Mouse (Mus musculus) forebrain, embryonic 14.5 days (tissue): Measurements from ENCODE around the gene Uhrf1bp1. TPM values are rescaled to one million over a fixed set of nuclear protein-coding genes. Genes with fewer than 3 reads are reported as not detected.

Experiments
- ATAC-seq: fragments of 200-750 bp; cut with Nextera tagmentation; 2 replicates; pipeline ENCODE4 v1.8.0; 2017; ENCODE audit warnings: mild to moderate bottlenecking, moderate library complexity
- DNase-seq: peaks from one replicate; pipeline ENCODE4 v3.0.0-alpha.2; 2015; ENCODE audit warnings: low spot score
- H3K27ac ChIP-seq: fragments of 300-500 bp; sonication (generic); 2 replicates; pipeline ENCODE4 v1.5.1; 2014; ENCODE audit warnings: low read depth, mild to moderate bottlenecking, control low read depth, low read length, moderate library complexity
- H3K27me3 ChIP-seq: fragments of 300-500 bp; sonication (generic); replicated peaks from 2 replicates; pipeline ENCODE4 v1.6.1; 2014; ENCODE audit warnings: low read length, control low read depth, mixed read lengths; ENCODE audit not compliant: control insufficient read depth, insufficient read depth
- H3K36me3 ChIP-seq: fragments of 300-500 bp; sonication (generic); 2 replicates; pipeline ENCODE4 v1.6.1; 2014; ENCODE audit warnings: low read length, control low read depth; ENCODE audit not compliant: control insufficient read depth, insufficient read depth
- H3K4me1 ChIP-seq: fragments of 300-500 bp; sonication (generic); 2 replicates; pipeline ENCODE4 v1.6.1; 2014; ENCODE audit warnings: antibody characterized with exemption, low read length, control low read depth; ENCODE audit not compliant: control insufficient read depth, insufficient read depth
- H3K4me2 ChIP-seq: fragments of 300-500 bp; sonication (generic); 2 replicates; pipeline ENCODE4 v1.6.1; 2014; ENCODE audit warnings: mild to moderate bottlenecking, control low read depth, low read length
- H3K4me3 ChIP-seq: fragments of 300-500 bp; sonication (generic); 2 replicates; pipeline ENCODE4 v1.5.1; 2014; ENCODE audit warnings: low read depth, low read length, control low read depth
- H3K9ac ChIP-seq: fragments of 300-500 bp; sonication (generic); 2 replicates; pipeline ENCODE4 v1.6.1; 2014; ENCODE audit warnings: mild to moderate bottlenecking, low read length, control low read depth, moderate library complexity
- H3K9me3 ChIP-seq: fragments of 300-500 bp; sonication (generic); replicated peaks from 2 replicates; pipeline ENCODE4 v1.6.1; 2016; ENCODE audit warnings: low read length, control low read depth, mixed read lengths; ENCODE audit not compliant: control insufficient read depth
- WGBS: fragments of 180-500 bp; shearing (Covaris S2); extraction: QIAGEN DNeasy Blood & Tissue Kit; methylation state at CpG from one replicate; pipeline ENCODE4 v1.1.7; 2014; 5-methylcytosine and 5-hydroxymethylcytosine counted together
- polyA plus RNA-seq: library from polyadenylated mRNA; unstranded; fragments of >200 nt; fragmentation: Nextera tagmentation; extraction: Ambion mirVana; gene quantifications from 2 replicates; pipeline ENCODE4 v1.2.1, GENCODE M21; 2014

The Uhrf1bp1 gene
- polyA plus RNA-seq: 4.3 and 5.3 TPM in 2 replicates

GRCm38 (mm10) chr17:27856265-27856797, at the start of gene Uhrf1bp1:
TSS of gene Uhrf1bp1 (plus strand) at chr17:27856441.
- peak within 1 kb of the TSS; percentile 90 for H3K9ac ChIP-seq
- no peaks in the 10 kb centered on the region for H3K9me3 ChIP-seq
- ATAC-seq (peak; percentile 88), DNase-seq (peak; percentile 86)
- WGBS: under 1% methylated on average over 52 of the region's 54 CpGs
- peaks cover 24% of the 10 kb centered on the region for H3K36me3 ChIP-seq
- peak within 1 kb of the TSS; percentile 82 for H3K4me2 ChIP-seq
- no peaks in the 10 kb centered on the region for H3K27me3 ChIP-seq
- peaks cover 18% of the 10 kb centered on the region for H3K4me1 ChIP-seq
- peak within 1 kb of the TSS; percentile 75 for H3K27ac ChIP-seq
- H3K4me3 ChIP-seq: peak within 1 kb of the TSS; percentile 89

- no peaks in the 10 kb centered on the region for H3K4me1 ChIP-seq
- no peak overlapping the region for H3K4me2 ChIP-seq
- WGBS: 84% methylated on average over 2 of the region's 2 CpGs
Measured at GRCm38 (mm10) chr17:27807542-27808078, 48.6 kb upstream of the Uhrf1bp1 start.

GRCm38 (mm10) chr17:27810569-27811331, 45.5 kb upstream of the Uhrf1bp1 start:
- ATAC-seq (no peak), DNase-seq (no peak)
- 92% methylated on average over 16 of the region's 16 CpGs for WGBS
- no peak overlapping the region for H3K4me2 ChIP-seq
- H3K27me3 ChIP-seq: no peaks in the 10 kb centered on the region
- no peaks in the 10 kb centered on the region for H3K4me1 ChIP-seq
- H3K9ac ChIP-seq: no peak overlapping the region
- no peak overlapping the region for H3K4me3 ChIP-seq
- H3K36me3 ChIP-seq: no peaks in the 10 kb centered on the region
- no peak overlapping the region for H3K27ac ChIP-seq
- no peaks in the 10 kb centered on the region for H3K9me3 ChIP-seq

More at GRCm38 (mm10) chr17:27807542-27808078, 48.6 kb upstream of the Uhrf1bp1 start:
- Histone ChIP-seq H3K36me3 (no peaks in the 10 kb centered on the region), H3K9me3 (no peaks in the 10 kb centered on the region), H3K9ac (no peak overlapping the region), H3K27me3 (no peaks in the 10 kb centered on the region), H3K4me3 (no peak overlapping the region), H3K27ac (no peak overlapping the region)
- ATAC-seq (no peak), DNase-seq (no peak)

GRCm38 (mm10) chr17:27811980-27812379, 44.3 kb upstream of the Uhrf1bp1 start:
- no peak overlapping the region for H3K27ac ChIP-seq
- H3K4me1 ChIP-seq: no peaks in the 10 kb centered on the region
- DNase-seq (no peak), ATAC-seq (no peak)
- H3K27me3 ChIP-seq: no peaks in the 10 kb centered on the region
- H3K9ac ChIP-seq: no peak overlapping the region
- H3K36me3 ChIP-seq: no peaks in the 10 kb centered on the region
- no peak overlapping the region for H3K4me3 ChIP-seq
- H3K9me3 ChIP-seq: no peaks in the 10 kb centered on the region
- H3K4me2 ChIP-seq: no peak overlapping the region
- 89% methylated on average over 3 of the region's 3 CpGs for WGBS

- Histone ChIP-seq H3K4me3 (no peak overlapping the region), H3K27ac (no peak overlapping the region), H3K27me3 (no peaks in the 10 kb centered on the region), H3K4me1 (peaks cover 14% of the 10 kb centered on the region), H3K4me2 (no peak overlapping the region), H3K9me3 (no peaks in the 10 kb centered on the region), H3K36me3 (no peaks in the 10 kb centered on the region), H3K9ac (no peak overlapping the region)
- ATAC-seq (no peak), DNase-seq (no peak)
Measured at GRCm38 (mm10) chr17:27814606-27815005, 41.6 kb upstream of the Uhrf1bp1 start.

GRCm38 (mm10) chr17:27819011-27819410, 37.2 kb upstream of the Uhrf1bp1 start:
- WGBS: 34% methylated on average over 7 of the region's 7 CpGs
- H3K36me3 ChIP-seq: no peaks in the 10 kb centered on the region
- DNase-seq (no peak), ATAC-seq (no peak)
- H3K9ac ChIP-seq: peak overlapping the region; percentile 93
- H3K4me1 ChIP-seq: peaks cover 18% of the 10 kb centered on the region
- H3K27me3 ChIP-seq: no peaks in the 10 kb centered on the region
- H3K27ac ChIP-seq: no peak overlapping the region
- H3K4me3 ChIP-seq: peak overlapping the region; percentile 96
- no peaks in the 10 kb centered on the region for H3K9me3 ChIP-seq
- H3K4me2 ChIP-seq: peak overlapping the region; percentile 96

GRCm38 (mm10) chr17:27819521-27819970, 36.7 kb upstream of the Uhrf1bp1 start:
- Histone ChIP-seq H3K27me3 (no peaks in the 10 kb centered on the region), H3K4me2 (peak overlapping the region; percentile 96), H3K9me3 (no peaks in the 10 kb centered on the region), H3K9ac (peak overlapping the region; percentile 93), H3K27ac (no peak overlapping the region), H3K4me3 (peak overlapping the region; percentile 96), H3K36me3 (no peaks in the 10 kb centered on the region), H3K4me1 (peaks cover 18% of the 10 kb centered on the region)
- ATAC-seq (no peak), DNase-seq (peak; percentile 14)
- under 1% methylated on average over 20 of the region's 20 CpGs for WGBS

GRCm38 (mm10) chr17:27819971-27820567, 36.2 kb upstream of the Uhrf1bp1 start:
- Histone ChIP-seq H3K4me3 (peak overlapping the region; percentile 96), H3K4me1 (peaks cover 18% of the 10 kb centered on the region), H3K4me2 (peak overlapping the region; percentile 96), H3K9ac (peak overlapping the region; percentile 93), H3K27ac (peak overlapping the region; percentile 79), H3K27me3 (no peaks in the 10 kb centered on the region), H3K36me3 (no peaks in the 10 kb centered on the region), H3K9me3 (no peaks in the 10 kb centered on the region)
- DNase-seq (no peak), ATAC-seq (peak; percentile 91)
- under 1% methylated on average over 39 of the region's 62 CpGs for WGBS
